Mouse (Mus musculus) liver, embryonic 16.5 days (tissue): ENCODE measurements around the gene Far2. TPM values are rescaled to one million over a fixed set of nuclear protein-coding genes. Genes with fewer than 3 reads are reported as not detected.

ENCODE experiments used
- ATAC-seq: fragments of 200-750 bp; cut with Nextera tagmentation; 2 replicates; pipeline ENCODE4 v1.8.0; 2017; ENCODE audit warnings: low read depth, mild to moderate bottlenecking, moderate number of reproducible peaks, moderate library complexity
- H3K27ac ChIP-seq: fragments of 300-500 bp; sonication (generic); 2 replicates; pipeline ENCODE4 v1.5.1; 2014; ENCODE audit warnings: mild to moderate bottlenecking, low read length
- H3K27me3 ChIP-seq: fragments of 300-500 bp; sonication (generic); 2 replicates; pipeline ENCODE4 v1.6.1; 2014; ENCODE audit warnings: low read depth, low read length, mixed read lengths; ENCODE audit not compliant: control insufficient read depth, insufficient read depth
- H3K36me3 ChIP-seq: fragments of 300-500 bp; sonication (generic); 2 replicates; pipeline ENCODE4 v1.6.1; 2014; ENCODE audit warnings: mild to moderate bottlenecking; ENCODE audit not compliant: control insufficient read depth, insufficient read depth
- H3K4me1 ChIP-seq: fragments of 300-500 bp; sonication (generic); 2 replicates; pipeline ENCODE4 v1.6.1; 2014; ENCODE audit warnings: low read depth, low read length, mixed read lengths; ENCODE audit not compliant: control insufficient read depth
- H3K4me2 ChIP-seq: fragments of 300-500 bp; sonication (generic); 2 replicates; pipeline ENCODE4 v1.6.1; 2014; ENCODE audit warnings: low read depth, low read length, mixed read lengths
- H3K4me3 ChIP-seq: fragments of 300-500 bp; sonication (generic); 2 replicates; pipeline ENCODE4 v1.5.1; 2014; ENCODE audit warnings: low read depth, mild to moderate bottlenecking, low read length
- H3K9ac ChIP-seq: fragments of 300-500 bp; sonication (generic); 2 replicates; pipeline ENCODE4 v1.6.1; 2014; ENCODE audit warnings: low read depth, low read length
- H3K9me3 ChIP-seq: fragments of 300-500 bp; sonication (generic); replicated peaks from 2 replicates; pipeline ENCODE4 v1.6.1; 2016; ENCODE audit warnings: low read length; ENCODE audit not compliant: control insufficient read depth
- WGBS: fragments of 180-500 bp; shearing (Covaris S2); extraction: QIAGEN DNeasy Blood & Tissue Kit; methylation state at CpG from one replicate; pipeline ENCODE4 v1.1.7; 2014; ENCODE audit not compliant: insufficient replicate concordance; 5-methylcytosine and 5-hydroxymethylcytosine counted together
- polyA plus RNA-seq: library from polyadenylated mRNA; unstranded; fragments of >200 nt; fragmentation: Nextera tagmentation; extraction: Ambion mirVana; gene quantifications from 2 replicates; pipeline ENCODE4 v1.2.1, GENCODE M21; 2015

The Far2 gene
- polyA plus RNA-seq, 1 experiment from 2014 or later, result 2.0 TPM

- no peaks in the 10 kb centered on the region for H3K9me3 ChIP-seq
- no peaks in the 10 kb centered on the region for H3K4me1 ChIP-seq
- H3K36me3 ChIP-seq, result no peaks in the 10 kb centered on the region
- H3K27ac ChIP-seq, result no peak overlapping the region
- H3K27me3 ChIP-seq, result no peaks in the 10 kb centered on the region
- no peak for ATAC-seq
- no peak overlapping the region for H3K9ac ChIP-seq
- no peak overlapping the region for H3K4me2 ChIP-seq
- H3K4me3 ChIP-seq, result no peak overlapping the region
- 69% methylated on average over 3 of the region's 3 CpGs for WGBS
Observed at GRCm38 (mm10) chr6:148073599-148073998, 26.5 kb downstream of the Far2 start.

DNA sequence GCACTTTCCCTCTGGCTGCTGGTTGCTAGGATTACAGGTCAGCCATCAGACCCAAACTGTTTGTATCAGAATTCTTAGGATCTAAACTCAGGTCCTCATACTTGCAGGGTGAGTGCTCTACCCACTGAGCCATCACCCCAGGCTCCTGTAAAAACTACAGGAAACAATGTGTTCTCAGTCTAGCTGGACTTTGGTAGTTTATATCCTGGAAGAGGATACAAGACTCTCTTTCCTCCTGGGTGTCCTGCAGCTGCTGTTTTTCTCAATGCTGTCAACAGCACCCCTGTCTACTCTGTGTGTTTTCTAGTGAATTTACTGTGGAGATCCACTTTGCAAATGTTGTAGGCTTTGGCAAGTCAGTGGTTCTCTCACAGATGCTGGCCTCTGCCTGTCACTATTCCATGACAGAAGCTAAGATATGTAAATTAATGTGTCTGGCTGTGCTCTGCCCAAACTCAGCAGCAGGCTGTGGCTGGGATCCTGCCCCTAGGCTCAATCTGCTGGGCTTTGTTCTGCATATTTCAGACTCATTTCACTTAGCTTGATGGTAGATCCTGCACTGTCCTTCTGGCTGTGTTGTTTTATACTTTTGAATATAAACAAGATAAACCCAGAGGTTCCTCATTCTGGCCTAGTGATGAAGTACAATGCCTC lies 27.3 kb downstream of the Far2 start:
- Histone ChIP-seq H3K9ac (no peak overlapping the region), H3K27ac (no peak overlapping the region), H3K36me3 (no peaks in the 10 kb centered on the region), H3K4me1 (no peaks in the 10 kb centered on the region), H3K27me3 (no peaks in the 10 kb centered on the region), H3K4me3 (no peak overlapping the region), H3K4me2 (no peak overlapping the region), H3K9me3 (no peaks in the 10 kb centered on the region)
- ATAC-seq, result no peak

DNA sequence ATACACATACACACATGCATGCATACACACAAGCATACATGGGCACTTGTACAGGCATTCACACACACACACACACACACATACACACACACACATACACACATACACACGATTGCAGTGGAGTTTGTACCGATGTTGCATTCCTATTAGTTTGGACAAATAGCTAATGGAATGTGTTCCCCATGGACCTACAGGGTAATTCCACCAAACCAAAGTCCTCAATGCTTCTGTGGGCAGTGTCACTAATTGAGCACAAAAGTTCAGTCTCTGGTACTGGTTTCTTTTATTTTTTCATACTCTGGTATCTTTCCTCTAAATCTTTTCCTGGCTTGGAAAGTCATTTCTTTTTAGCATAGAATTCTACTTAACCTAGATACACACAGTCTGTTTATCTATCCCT lies 36.8 kb downstream of the Far2 start:
- no peaks in the 10 kb centered on the region for H3K4me1 ChIP-seq
- no peak overlapping the region for H3K4me2 ChIP-seq
- no peak overlapping the region for H3K4me3 ChIP-seq
- H3K36me3 ChIP-seq, result no peaks in the 10 kb centered on the region
- no peak overlapping the region for H3K9ac ChIP-seq
- no peaks in the 10 kb centered on the region for H3K27me3 ChIP-seq
- ATAC-seq, result no peak
- no peaks in the 10 kb centered on the region for H3K9me3 ChIP-seq
- 47% methylated on average over 2 of the region's 2 CpGs for WGBS
- H3K27ac ChIP-seq, result no peak overlapping the region

- H3K9me3 ChIP-seq, result no peaks in the 10 kb centered on the region
- no peak overlapping the region for H3K4me3 ChIP-seq
- no peaks in the 10 kb centered on the region for H3K36me3 ChIP-seq
- no peak for ATAC-seq
- H3K9ac ChIP-seq, result no peak overlapping the region
- 63% methylated on average over 2 of the region's 2 CpGs for WGBS
- no peak overlapping the region for H3K4me2 ChIP-seq
- H3K27ac ChIP-seq, result no peak overlapping the region
- no peaks in the 10 kb centered on the region for H3K27me3 ChIP-seq
- H3K4me1 ChIP-seq, result no peaks in the 10 kb centered on the region
Observed at GRCm38 (mm10) chr6:148084403-148084802, 37.3 kb downstream of the Far2 start.

DNA sequence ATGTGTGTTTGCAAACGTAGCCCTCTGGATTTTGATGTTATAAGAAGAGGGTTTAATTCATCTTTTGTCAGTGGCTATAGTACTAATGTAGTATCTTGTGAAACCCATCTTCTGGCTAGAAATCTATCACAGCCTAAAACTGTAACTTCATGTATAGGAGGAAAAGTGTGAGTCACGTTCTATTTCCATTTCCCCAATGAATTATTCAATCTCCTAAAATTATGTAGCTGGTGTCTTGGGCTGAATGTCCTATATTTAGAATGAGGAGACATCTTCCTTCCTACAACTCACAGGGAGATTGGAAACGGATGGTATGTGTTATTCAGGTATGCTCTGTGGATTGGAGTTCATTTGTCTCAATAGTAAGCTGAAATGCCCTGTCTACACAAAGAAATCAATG lies 50.0 kb downstream of the Far2 start:
- no peak for ATAC-seq
- H3K4me2 ChIP-seq, result no peak overlapping the region
- H3K27ac ChIP-seq, result no peak overlapping the region
- no peaks in the 10 kb centered on the region for H3K27me3 ChIP-seq
- H3K9ac ChIP-seq, result no peak overlapping the region
- WGBS, result 41% methylated on average over 3 of the region's 3 CpGs
- H3K4me1 ChIP-seq, result no peaks in the 10 kb centered on the region
- no peak overlapping the region for H3K4me3 ChIP-seq
- H3K9me3 ChIP-seq, result no peaks in the 10 kb centered on the region
- no peaks in the 10 kb centered on the region for H3K36me3 ChIP-seq

GRCm38 (mm10) chr6:148101977-148102376 lies 54.9 kb downstream of the Far2 start:
- no peak overlapping the region for H3K27ac ChIP-seq
- no peaks in the 10 kb centered on the region for H3K9me3 ChIP-seq
- H3K4me3 ChIP-seq, result no peak overlapping the region
- H3K27me3 ChIP-seq, result no peaks in the 10 kb centered on the region
- H3K36me3 ChIP-seq, result no peaks in the 10 kb centered on the region
- no peak for ATAC-seq
- no peak overlapping the region for H3K9ac ChIP-seq
- no peaks in the 10 kb centered on the region for H3K4me1 ChIP-seq
- H3K4me2 ChIP-seq, result no peak overlapping the region
- 51% methylated on average over 3 of the region's 3 CpGs for WGBS

DNA sequence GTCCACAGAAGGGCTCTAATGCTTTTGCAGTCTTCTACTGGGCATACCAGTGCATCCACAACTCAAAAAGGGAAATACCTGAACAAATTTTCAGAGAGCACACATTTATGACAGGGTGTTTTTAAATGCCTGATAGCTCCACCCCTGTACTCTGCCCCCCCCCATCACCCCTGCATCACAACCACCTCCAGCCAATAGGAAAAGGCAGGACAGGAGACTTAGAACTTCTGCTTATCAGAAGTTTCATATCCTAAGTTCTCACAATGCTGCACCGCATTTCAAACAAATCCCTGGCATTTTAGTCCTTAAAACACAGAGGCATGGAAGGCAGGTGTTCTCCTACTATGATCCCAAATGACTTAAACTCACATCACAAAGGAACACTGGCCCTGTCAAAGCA lies 55.4 kb downstream of the Far2 start:
- Histone ChIP-seq H3K4me3 (no peak overlapping the region), H3K4me2 (no peak overlapping the region), H3K27ac (no peak overlapping the region), H3K9me3 (no peaks in the 10 kb centered on the region), H3K36me3 (no peaks in the 10 kb centered on the region), H3K4me1 (no peaks in the 10 kb centered on the region), H3K27me3 (no peaks in the 10 kb centered on the region), H3K9ac (no peak overlapping the region)
- ATAC-seq, result no peak
- 54% methylated on average over 1 of the region's 1 CpGs for WGBS

GRCm38 (mm10) chr6:148104212-148104611 lies 57.2 kb downstream of the Far2 start:
- WGBS, result 26% methylated on average over 9 of the region's 9 CpGs
- H3K4me1 ChIP-seq, result peaks cover 8% of the 10 kb centered on the region
- ATAC-seq, result no peak
- H3K9ac ChIP-seq, result no peak overlapping the region
- no peak overlapping the region for H3K4me3 ChIP-seq
- H3K4me2 ChIP-seq, result no peak overlapping the region
- no peak overlapping the region for H3K27ac ChIP-seq
- no peaks in the 10 kb centered on the region for H3K27me3 ChIP-seq
- no peaks in the 10 kb centered on the region for H3K36me3 ChIP-seq
- no peaks in the 10 kb centered on the region for H3K9me3 ChIP-seq

GRCm38 (mm10) chr6:148105722-148106268 lies 58.7 kb downstream of the Far2 start:
- Histone ChIP-seq H3K9ac (no peak overlapping the region), H3K4me2 (no peak overlapping the region), H3K27ac (no peak overlapping the region), H3K36me3 (no peaks in the 10 kb centered on the region), H3K4me1 (peaks cover 12% of the 10 kb centered on the region), H3K9me3 (no peaks in the 10 kb centered on the region), H3K27me3 (no peaks in the 10 kb centered on the region), H3K4me3 (no peak overlapping the region)
- no peak for ATAC-seq
- 26% methylated on average over 9 of the region's 9 CpGs for WGBS
